Mouse (Mus musculus) lung, postnatal 0 days (tissue): ENCODE results near the gene 4930595D18Rik.

ENCODE experiments used
- CTCF ChIP-seq: IDR thresholded peaks from 2 replicates; pipeline ENCODE4 v1.5.1; 2016; ENCODE audit warnings: antibody characterized with exemption, mild to moderate bottlenecking
- EP300 ChIP-seq: IDR thresholded peaks from 2 replicates; pipeline ENCODE4 v1.6.1; 2016; ENCODE audit warnings: antibody characterized with exemption, mild to moderate bottlenecking, control low read depth

DNA sequence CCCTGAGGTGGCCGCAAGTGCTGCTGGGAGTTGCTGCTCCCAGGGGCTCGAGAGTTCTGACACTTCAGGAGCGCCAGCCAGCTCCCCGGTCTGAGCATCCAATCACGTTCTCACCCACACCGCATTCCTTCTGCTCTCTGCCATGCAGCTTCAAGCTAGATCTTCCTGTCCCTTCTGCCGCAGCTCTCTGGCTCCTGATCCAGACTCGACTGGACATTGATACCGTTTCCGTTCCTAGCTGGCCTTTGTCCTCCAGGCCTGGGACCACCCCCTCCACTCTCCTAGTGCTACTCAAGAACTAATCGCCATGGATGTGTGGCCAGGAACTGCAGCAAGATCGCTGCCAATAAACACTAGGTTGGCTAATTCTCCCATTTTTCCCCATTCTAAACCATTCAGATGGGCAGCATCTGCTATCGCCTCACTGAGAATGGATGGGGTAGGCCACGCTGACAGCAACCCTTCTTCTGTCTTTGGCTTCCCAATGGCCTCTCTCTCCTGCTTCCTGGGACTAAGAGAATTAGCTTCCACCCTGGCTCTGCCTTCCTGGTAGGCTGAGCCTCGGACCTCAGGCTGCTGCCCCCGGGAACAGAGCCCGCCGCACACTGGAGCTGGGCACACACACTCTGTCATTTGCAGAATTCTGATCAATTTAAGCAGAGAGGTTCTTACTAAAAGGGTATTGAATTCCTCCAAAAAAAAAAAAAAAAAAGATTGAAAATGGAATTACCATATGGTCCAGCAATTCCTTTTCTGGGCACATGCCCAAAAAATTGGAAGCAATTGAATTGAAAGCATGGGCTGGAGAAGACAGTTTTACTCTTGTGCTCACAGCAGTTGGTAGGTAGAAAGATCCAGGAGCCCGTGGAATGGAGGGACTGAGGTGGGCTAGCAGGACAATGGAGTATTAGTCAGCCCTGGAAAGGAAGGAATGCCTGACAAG lies 49.2 kb downstream of the 4930595D18Rik start:
- TF ChIP-seq CTCF (no peak), EP300 (no peak)
